Mouse (Mus musculus) adrenal gland, postnatal 14 days (tissue): ENCODE measurements around the gene Trem3. TPM values are rescaled to one million over a fixed set of nuclear protein-coding genes. Genes with fewer than 3 reads are reported as not detected.
A peak's percentile ranks its signal among the peaks of the same experiment; 100 is the strongest.

Source experiments
- DNase-seq: peaks from one replicate; pipeline ENCODE4 v3.0.0; 2021; ENCODE audit warnings: mixed read lengths
- total RNA-seq: library from RNA; stranded (reverse); gene quantifications from 2 replicates; pipeline ENCODE4 v1.2.3, GENCODE M21; 2021

Gene Trem3
- total RNA-seq, 1 experiment from 2014 or later, result 0.48 TPM

DNA sequence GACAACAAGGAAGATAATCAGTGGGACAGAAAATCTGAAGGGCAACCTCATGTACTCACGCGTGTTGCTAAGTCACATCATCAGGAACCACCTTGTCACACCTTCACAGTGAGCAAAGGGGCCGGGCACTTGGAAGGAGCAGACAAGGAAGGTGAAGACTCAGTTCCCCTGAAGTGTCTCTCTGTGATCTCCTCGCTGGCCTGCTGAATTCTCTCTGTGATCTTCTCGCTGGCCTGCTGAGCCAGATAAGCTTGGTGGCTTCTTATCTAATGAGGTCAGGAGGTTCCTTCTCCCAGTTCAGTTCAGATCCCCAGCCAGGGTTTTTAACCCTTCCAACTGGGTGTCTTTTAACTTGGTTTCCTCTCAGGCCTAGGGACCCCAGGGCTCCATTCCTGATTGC lies 24.6 kb downstream of the Trem3 start:
- no peak for DNase-seq

GRCm38 (mm10) chr17:48272598-48272997 lies 25.0 kb downstream of the Trem3 start:
- DNase-seq, result no peak

GRCm38 (mm10) chr17:48274098-48274497 lies 26.5 kb downstream of the Trem3 start:
- no peak for DNase-seq

GRCm38 (mm10) chr17:48274885-48275284 lies 27.3 kb downstream of the Trem3 start:
- peak; percentile 85 for DNase-seq

DNA sequence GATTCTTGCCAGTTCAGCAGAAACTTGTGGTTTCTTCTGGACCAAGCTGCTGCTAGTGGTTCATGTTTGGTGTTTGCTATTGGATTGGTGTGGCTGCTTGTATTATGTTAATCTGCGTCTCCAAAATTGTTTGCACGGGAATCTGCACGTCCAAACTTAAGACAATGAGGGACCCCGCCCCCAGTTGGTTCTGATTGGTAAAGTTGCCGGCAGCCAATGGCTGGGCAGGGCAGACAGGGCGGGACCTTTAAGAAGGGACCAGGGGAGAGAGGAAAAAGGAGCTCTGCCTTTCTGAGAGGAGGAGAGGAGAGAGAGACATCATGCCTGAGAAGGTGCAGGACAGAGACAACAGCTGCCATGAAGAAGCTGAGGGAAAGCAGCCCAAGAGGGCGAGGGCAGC lies 28.2 kb downstream of the Trem3 start:
- DNase-seq, result no peak

DNA sequence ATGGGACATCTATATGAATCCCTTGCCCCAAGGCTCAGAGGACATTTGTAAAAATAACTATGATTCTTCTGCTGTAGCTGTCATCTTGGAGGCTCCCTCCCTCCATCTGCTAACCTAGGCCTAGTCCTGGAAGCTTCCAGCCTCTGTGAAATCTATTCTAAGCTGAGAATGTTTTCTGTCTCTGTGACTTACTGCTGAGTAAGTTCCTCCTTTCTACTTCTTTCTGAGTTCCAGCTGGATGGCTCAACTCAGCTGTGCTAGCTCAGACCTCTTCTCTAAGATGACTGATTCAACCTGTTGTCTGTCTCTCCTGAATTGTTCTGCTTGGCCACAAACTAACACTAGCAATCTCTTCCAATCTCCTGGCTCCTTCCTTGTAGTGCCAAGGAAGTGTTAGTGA lies 30.8 kb downstream of the Trem3 start:
- DNase-seq, result no peak

DNA sequence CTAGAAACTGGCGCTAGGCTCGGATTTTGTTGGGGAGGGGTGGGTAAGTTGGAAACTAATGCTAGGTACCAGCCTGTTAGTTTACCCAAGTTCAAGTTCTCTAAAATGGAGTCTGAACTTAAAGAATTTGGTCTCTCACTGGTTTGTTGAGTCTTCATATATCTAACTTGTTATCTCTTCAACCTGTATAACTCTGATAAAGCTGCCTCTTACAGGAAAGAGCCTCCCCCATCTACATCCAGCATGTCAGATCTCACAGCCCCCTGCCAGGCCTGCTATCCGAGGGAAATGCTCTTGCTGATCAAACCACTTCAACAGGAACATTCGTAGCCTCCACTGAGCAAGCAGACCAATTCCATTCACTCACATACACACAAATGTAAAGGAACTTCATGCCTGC lies 31.4 kb downstream of the Trem3 start:
- no peak for DNase-seq

GRCm38 (mm10) chr17:48280943-48281738 lies 33.6 kb downstream of the Trem3 start:
- no peak for DNase-seq

DNA sequence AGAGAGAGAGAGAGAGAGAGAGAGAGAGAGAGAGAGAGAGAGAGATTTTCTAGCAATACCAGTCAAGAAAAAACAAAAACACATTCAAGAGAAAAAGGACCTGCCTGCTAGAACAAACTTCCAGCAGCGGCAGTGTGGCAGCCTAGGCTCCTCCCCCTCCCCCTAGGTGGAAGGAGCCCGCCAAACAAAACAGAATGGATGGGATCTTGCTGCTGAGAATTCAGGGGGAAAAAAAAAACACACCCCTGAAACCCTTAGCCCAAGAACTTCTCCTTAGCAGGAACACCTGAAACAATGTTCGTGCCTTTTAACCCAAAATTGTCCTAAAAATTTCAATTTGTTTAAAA lies 34.1 kb downstream of the Trem3 start:
- DNase-seq, result peak; percentile 18

GRCm38 (mm10) chr17:48286765-48287164 lies 39.2 kb downstream of the Trem3 start:
- DNase-seq, result no peak

DNA sequence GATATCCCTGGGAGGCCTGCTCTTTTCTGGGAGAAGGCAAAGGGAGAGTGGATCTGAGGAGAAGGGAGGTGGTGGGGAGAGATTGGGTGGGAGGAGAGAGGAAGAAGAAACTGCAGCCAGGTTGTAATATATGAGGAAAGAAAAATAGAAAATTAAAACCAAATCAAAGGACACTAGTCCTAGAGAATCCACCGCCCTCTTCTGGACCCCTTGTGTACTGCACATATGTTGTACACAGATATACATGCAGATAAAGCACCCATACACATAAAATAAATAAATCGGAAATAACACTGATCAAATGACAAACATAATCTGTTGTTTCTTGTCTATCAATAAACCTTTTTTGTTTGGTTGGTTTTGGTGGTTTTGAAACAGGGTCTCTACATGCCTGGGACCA lies 39.7 kb downstream of the Trem3 start:
- DNase-seq, result no peak

DNA sequence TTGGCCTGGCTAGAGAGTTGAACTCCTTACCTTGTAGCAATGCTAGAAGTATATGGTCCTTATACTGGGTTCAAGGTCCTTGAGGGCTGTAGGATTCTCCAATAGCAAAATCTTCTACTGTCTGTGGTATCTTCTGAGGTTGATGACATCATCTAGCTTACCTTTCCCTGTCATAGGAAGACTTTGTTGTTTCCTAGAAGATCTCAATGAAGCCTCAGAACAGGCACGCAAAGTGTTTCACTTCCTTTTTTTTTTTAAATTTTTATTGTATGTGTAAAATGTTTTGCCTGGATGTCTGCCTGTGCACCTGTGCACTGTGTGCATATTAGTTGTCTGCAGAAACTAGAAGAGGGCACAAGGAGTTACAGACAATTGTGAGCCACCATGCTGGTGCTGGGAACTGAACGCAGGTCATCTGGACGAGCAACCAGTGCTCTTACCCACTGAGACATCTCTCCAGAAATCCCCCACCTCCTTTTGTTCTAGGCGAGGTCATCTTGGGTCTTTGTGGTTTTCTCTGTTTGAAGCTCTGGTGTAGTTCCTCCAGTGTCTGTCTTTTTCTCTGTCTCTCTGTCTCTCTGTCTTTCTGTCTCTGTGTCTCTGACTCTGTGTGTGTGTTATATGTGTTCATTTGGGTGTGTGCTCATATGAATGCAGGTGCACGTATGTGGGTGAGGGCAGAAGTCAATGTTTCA lies 46.1 kb downstream of the Trem3 start:
- DNase-seq, result no peak

DNA sequence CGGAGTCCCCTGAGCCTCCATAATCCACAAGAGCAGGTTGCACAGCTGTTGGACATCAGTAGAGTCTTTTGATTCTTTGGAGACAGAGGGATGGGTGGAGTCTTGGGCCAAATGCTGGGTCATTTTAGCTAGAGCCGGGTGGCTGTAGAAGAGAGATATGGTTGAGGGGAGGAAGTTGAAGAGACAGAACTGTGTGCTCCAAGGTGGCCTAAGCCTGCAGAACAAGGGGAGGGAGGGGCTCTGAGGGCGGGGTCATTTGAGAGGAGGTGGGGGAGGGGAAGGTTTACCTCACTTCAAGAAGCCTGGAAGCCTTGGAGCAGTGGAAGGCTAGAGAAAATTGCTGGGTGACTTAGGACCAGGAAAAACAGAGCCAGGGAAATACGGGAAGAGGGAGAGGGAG lies 51.6 kb downstream of the Trem3 start, which contains the start of gene Treml2:
TSS of gene Treml2 (plus strand) at position 296 of the 400 bp plus-strand sequence.
- DNase-seq, result no peak

DNA sequence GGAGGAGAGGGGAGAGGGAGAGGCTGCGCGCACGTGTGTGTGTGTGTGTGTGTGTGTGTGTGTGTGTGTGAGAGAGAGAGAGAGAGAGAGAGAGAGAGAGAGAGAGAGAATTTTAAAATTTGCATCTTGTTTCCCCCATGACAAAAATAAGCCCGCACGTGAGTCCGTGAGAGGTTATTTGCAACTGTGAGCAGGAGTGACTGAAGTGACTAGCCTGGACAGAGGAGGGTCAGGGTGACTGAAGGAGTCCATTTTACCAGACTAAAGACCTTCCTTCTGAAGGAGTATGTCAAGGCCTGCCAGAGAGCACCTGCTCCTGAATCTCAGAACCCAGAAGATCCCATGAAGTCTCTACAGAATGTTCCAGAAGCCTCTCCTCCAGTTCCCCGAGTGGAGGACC lies 52.2 kb downstream of the Trem3 start:
- no peak for DNase-seq

GRCm38 (mm10) chr17:48300199-48300598 lies 52.6 kb downstream of the Trem3 start:
- peak; percentile 11 for DNase-seq

GRCm38 (mm10) chr17:48300861-48301260 lies 53.3 kb downstream of the Trem3 start:
- DNase-seq, result no peak

DNA sequence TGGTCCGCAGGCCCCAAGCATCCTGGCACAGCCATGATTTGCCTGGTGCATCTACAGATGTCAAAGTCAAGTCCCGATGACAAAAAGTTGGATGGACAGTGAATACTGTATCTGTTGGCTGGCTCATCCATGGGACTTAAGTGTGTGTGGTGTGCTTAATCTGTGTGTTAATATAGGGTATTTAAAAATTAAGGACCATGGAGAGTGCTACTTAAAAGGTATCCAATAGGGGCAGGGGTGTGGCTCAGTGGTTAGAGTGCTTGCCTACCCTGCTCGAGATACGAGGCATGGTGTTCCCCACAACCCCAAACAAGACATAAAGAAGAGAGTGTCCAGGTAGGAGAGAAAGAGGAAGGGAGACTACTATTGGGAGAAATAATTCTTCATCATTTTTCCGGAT lies 54.2 kb downstream of the Trem3 start:
- no peak for DNase-seq

Other genes with a start within 250 kb of the Trem3 start
- gene 1700122O11Rik, start 209.5 kb upstream of the Trem3 start, total RNA-seq, result not detected in 2 replicates
- gene 1700067P10Rik, start 158.5 kb upstream of the Trem3 start, total RNA-seq, result not detected in 2 replicates
- 0.15 TPM in 1 of 2 replicates, not detected in the other for gene 9830107B12Rik, start 101.5 kb upstream of the Trem3 start, total RNA-seq
- gene A530064D06Rik, start 80.5 kb upstream of the Trem3 start, total RNA-seq, result 0.38 TPM in 1 of 2 replicates, not detected in the other
- gene Trem1, start 15.0 kb upstream of the Trem3 start, total RNA-seq, result 0.11 TPM in 2 replicates
- gene Treml4, start 16.5 kb downstream of the Trem3 start, total RNA-seq, result 0.89 and 1.8 TPM in 2 replicates
- gene Treml2, start 51.7 kb downstream of the Trem3 start, total RNA-seq, result 0.93 and 5.6 TPM in 2 replicates
- 0.19 and 0.45 TPM in 2 replicates for gene B430306N03Rik, start 68.4 kb downstream of the Trem3 start, total RNA-seq
- 2.1 and 2.4 TPM in 2 replicates for gene Trem2, start 98.6 kb downstream of the Trem3 start, total RNA-seq
- gene Treml1, start 112.1 kb downstream of the Trem3 start, total RNA-seq, result 0.30 and 0.48 TPM in 2 replicates
- gene Nfya, start 162.1 kb downstream of the Trem3 start, total RNA-seq, result 33.1 and 35.8 TPM in 2 replicates
- 18.7 and 22.9 TPM in 2 replicates for gene Oard1, start 162.2 kb downstream of the Trem3 start, total RNA-seq
- gene Apobec2, start 185.2 kb downstream of the Trem3 start, total RNA-seq, result 2.3 and 3.0 TPM in 2 replicates
- 1.9 and 4.6 TPM in 2 replicates for gene Tspo2, start 203.7 kb downstream of the Trem3 start, total RNA-seq
- gene Unc5cl, start 207.1 kb downstream of the Trem3 start, total RNA-seq, result 0.11 and 0.56 TPM in 2 replicates